Mouse (Mus musculus): ENCODE measurements around the gene Cct3. TPM values are rescaled to one million over a fixed set of nuclear protein-coding genes. Genes with fewer than 3 reads are reported as not detected.

Gene Cct3
- polyA plus RNA-seq, 1 experiment from 2014 or later: 559 TPM

DNA sequence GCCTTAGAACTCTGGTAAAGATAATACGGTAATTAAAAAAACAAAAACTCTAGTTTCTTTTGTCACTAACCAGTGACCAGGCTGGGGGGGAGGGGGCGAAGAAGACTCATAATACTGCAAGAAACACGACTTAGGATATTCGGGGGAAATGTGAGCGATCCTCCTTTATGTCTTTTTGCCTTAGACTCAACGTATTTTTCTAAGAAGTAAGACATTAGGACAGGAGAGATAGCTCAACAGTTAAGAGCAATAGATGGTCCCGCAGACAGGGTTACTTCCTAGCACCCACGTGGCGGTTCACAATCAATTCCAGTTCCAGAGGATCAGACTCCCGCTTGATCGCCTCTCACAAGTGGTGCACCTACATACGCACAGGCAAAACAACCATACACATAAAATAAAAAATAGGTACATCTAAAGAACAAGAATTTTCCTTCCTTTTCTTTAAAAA lies 781 bp upstream of the Cct3 start:
- peak overlapping the region; percentile 95 for H3K27ac ChIP-seq
- H3K4me2 ChIP-seq: peak overlapping the region; percentile 89
- no peaks in the 10 kb centered on the region for H3K27me3 ChIP-seq
- H3K4me1 ChIP-seq: peaks cover 15% of the 10 kb centered on the region
- WGBS: under 1% methylated on average over 12 of the region's 12 CpGs
- no peak for ATAC-seq (ENCODE audit: insufficient number of reproducible peaks, insufficient read depth, low FRiP score, low TSS enrichment, low read depth)
- H3K9me3 ChIP-seq: no peaks in the 10 kb centered on the region
- peak overlapping the region; percentile 92 for H3K9ac ChIP-seq
- H3K4me3 ChIP-seq: peak overlapping the region; percentile 75
- peaks cover 22% of the 10 kb centered on the region for H3K36me3 ChIP-seq

DNA sequence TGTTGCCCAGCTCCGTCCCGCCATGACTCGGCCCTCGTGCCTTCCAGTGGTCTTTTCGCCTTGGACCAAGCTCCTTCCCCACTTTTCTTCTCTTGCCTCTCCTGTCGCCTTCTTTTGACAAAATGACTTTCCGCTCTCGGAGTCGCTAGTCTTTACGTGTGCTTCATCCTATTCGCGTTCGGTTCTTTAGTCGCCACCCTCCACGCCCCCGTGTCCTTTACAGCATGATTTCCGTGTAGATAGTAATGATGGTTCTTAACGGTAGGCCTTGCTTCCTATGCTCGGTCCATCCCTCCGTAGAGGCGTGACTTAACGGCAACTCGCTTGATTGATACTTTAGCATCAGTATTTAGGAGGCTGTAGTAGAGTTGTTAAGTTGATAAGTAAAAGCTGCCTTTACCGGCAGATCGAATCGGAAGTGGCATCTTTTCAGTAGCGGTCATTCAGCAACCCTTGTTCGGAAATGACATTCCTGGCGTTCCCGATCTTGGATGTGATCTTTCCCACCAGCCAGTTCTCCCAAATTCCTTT lies 470 bp downstream of the Cct3 start:
- H3K27ac ChIP-seq: peak overlapping the region; percentile 95
- peaks cover 15% of the 10 kb centered on the region for H3K4me1 ChIP-seq
- no peak for ATAC-seq (ENCODE audit: insufficient number of reproducible peaks, insufficient read depth, low FRiP score, low TSS enrichment, low read depth)
- peak overlapping the region; percentile 89 for H3K4me2 ChIP-seq
- under 1% methylated on average over 30 of the region's 30 CpGs for WGBS
- peak overlapping the region; percentile 92 for H3K9ac ChIP-seq
- H3K36me3 ChIP-seq: peaks cover 33% of the 10 kb centered on the region
- H3K27me3 ChIP-seq: no peaks in the 10 kb centered on the region
- no peaks in the 10 kb centered on the region for H3K9me3 ChIP-seq
- H3K4me3 ChIP-seq: peak overlapping the region; percentile 75

GRCm38 (mm10) chr3:88299172-88299571 lies 2.3 kb downstream of the Cct3 start:
- H3K4me3 ChIP-seq: no peak overlapping the region
- 95% methylated on average over 1 of the region's 1 CpGs for WGBS
- no peaks in the 10 kb centered on the region for H3K27me3 ChIP-seq
- H3K27ac ChIP-seq: no peak overlapping the region
- peaks cover 15% of the 10 kb centered on the region for H3K4me1 ChIP-seq
- H3K4me2 ChIP-seq: 0 out of 2 replicates have a peak overlapping the region, but pooled peaks have one; percentile 89
- no peak overlapping the region for H3K9ac ChIP-seq
- peaks cover 49% of the 10 kb centered on the region for H3K36me3 ChIP-seq
- ATAC-seq (ENCODE audit: insufficient number of reproducible peaks, insufficient read depth, low FRiP score, low TSS enrichment, low read depth): no peak
- H3K9me3 ChIP-seq: no peaks in the 10 kb centered on the region

- Histone ChIP-seq H3K4me1 (peaks cover 15% of the 10 kb centered on the region), H3K27me3 (no peaks in the 10 kb centered on the region), H3K9me3 (no peaks in the 10 kb centered on the region), H3K9ac (peak within 1 kb of the TSS; percentile 79), H3K36me3 (peaks cover 70% of the 10 kb centered on the region), H3K27ac (0 out of 2 replicates have a peak within 1 kb of the TSS, but pooled peaks have one; percentile 13), H3K4me2 (peak within 1 kb of the TSS; percentile 79), H3K4me3 (peak within 1 kb of the TSS; percentile 62)
- WGBS: under 1% methylated on average over 10 of the region's 10 CpGs
- ATAC-seq (ENCODE audit: insufficient number of reproducible peaks, insufficient read depth, low FRiP score, low TSS enrichment, low read depth): no peak
Observed at GRCm38 (mm10) chr3:88324951-88325405, 28.1 kb downstream of the Cct3 start, which contains the start of gene Glmp. TSS of gene Glmp (plus strand) at chr3:88325023.

GRCm38 (mm10) chr3:88328956-88329355 lies 32.0 kb downstream of the Cct3 start:
- Histone ChIP-seq H3K9me3 (no peaks in the 10 kb centered on the region), H3K27me3 (no peaks in the 10 kb centered on the region), H3K36me3 (peaks cover 35% of the 10 kb centered on the region), H3K27ac (no peak overlapping the region), H3K4me3 (no peak overlapping the region), H3K9ac (no peak overlapping the region), H3K4me1 (peaks cover 15% of the 10 kb centered on the region), H3K4me2 (no peak overlapping the region)
- 78% methylated on average over 5 of the region's 5 CpGs for WGBS
- ATAC-seq (ENCODE audit: insufficient number of reproducible peaks, insufficient read depth, low FRiP score, low TSS enrichment, low read depth): no peak

- Histone ChIP-seq H3K27me3 (no peaks in the 10 kb centered on the region), H3K9ac (no peak overlapping the region), H3K27ac (no peak overlapping the region), H3K4me1 (peaks cover 19% of the 10 kb centered on the region), H3K4me3 (no peak overlapping the region), H3K9me3 (no peaks in the 10 kb centered on the region), H3K36me3 (peaks cover 34% of the 10 kb centered on the region), H3K4me2 (no peak overlapping the region)
- no peak for ATAC-seq (ENCODE audit: insufficient number of reproducible peaks, insufficient read depth, low FRiP score, low TSS enrichment, low read depth)
- 25% methylated on average over 2 of the region's 2 CpGs for WGBS
Observed at GRCm38 (mm10) chr3:88331282-88331681, 34.4 kb downstream of the Cct3 start.

GRCm38 (mm10) chr3:88334029-88334658 lies 37.2 kb downstream of the Cct3 start:
- no peak for ATAC-seq (ENCODE audit: insufficient number of reproducible peaks, insufficient read depth, low FRiP score, low TSS enrichment, low read depth)
- Histone ChIP-seq H3K27ac (peak overlapping the region; percentile 96; the same call in 1 of the 2 replicates), H3K4me3 (peak overlapping the region; percentile 24), H3K4me2 (peak overlapping the region; percentile 78), H3K4me1 (peaks cover 26% of the 10 kb centered on the region), H3K27me3 (no peaks in the 10 kb centered on the region), H3K9me3 (no peaks in the 10 kb centered on the region), H3K36me3 (peaks cover 8% of the 10 kb centered on the region), H3K9ac (peak overlapping the region; percentile 92; the same call in 1 of the 2 replicates)
- 38% methylated on average over 12 of the region's 12 CpGs for WGBS

DNA sequence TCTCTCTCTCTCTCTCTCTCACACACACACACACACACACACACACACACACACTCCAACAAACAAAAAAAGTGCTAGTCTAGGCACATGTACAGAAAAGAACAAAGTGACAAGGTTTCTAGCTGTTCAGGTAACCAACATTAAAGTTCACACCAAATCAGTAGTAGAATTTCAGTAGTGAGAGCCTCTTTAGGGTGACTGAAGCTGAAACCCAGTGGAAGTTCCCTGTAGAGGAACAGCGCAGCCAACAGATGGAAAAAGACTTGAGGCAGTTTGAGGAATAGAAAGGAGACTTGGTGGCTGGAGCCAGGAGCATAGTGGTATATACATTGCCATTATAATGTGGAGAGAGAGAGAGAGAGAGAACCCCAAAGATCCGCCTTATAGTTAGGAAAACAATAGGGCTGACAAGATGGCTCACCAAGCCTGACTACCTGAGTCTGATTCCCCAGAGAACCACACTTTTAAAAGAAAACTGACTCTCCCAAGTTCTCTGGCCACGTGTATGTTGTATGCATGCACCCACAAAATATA lies 38.1 kb downstream of the Cct3 start:
- WGBS: 30% methylated on average over 3 of the region's 3 CpGs
- Histone ChIP-seq H3K27ac (peak overlapping the region; percentile 96), H3K27me3 (no peaks in the 10 kb centered on the region), H3K9me3 (no peaks in the 10 kb centered on the region), H3K4me1 (peaks cover 26% of the 10 kb centered on the region), H3K4me2 (peak overlapping the region; percentile 78), H3K36me3 (no peaks in the 10 kb centered on the region), H3K4me3 (peak overlapping the region; percentile 76), H3K9ac (peak overlapping the region; percentile 92)
- ATAC-seq (ENCODE audit: insufficient number of reproducible peaks, insufficient read depth, low FRiP score, low TSS enrichment, low read depth): no peak

DNA sequence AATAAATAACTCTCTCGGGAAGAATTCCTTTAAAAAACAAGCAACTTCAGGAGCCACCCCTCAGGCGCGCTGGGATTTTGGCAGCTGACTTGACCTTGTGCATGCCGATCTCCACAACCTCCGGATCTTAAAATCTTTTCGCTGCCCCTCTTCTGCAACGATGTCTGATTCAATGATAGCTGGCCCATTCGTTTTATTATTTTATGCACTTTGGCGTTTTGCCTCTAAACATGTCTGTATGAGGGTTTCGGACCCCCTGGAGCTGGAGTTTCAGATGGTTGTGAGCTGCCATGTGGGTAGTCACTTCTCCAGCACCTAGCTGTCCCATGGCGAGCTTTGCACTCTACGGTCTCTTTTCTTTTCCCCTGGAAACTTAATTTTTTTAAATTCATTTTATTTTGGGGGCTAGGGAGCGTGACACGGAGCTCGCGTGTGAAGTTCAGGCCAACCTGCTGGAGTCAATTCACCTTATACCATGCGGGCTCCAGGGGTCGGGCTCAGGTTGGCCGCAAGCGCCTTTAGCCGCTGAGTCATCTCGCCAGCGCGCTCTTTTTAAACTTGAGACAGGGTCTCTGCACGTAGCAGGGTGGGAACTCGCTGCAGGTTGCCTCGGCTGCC lies 38.6 kb downstream of the Cct3 start:
- peaks cover under 1% of the 10 kb centered on the region; the same call in 1 of the 2 replicates for H3K36me3 ChIP-seq
- peak overlapping the region; percentile 92 for H3K9ac ChIP-seq
- WGBS: under 1% methylated on average over 27 of the region's 27 CpGs
- peak; percentile 40; the same call in 1 of the 2 replicates for ATAC-seq (ENCODE audit: insufficient number of reproducible peaks, insufficient read depth, low FRiP score, low TSS enrichment, low read depth)
- peaks cover 26% of the 10 kb centered on the region for H3K4me1 ChIP-seq
- H3K4me3 ChIP-seq: peak overlapping the region; percentile 76
- no peaks in the 10 kb centered on the region for H3K27me3 ChIP-seq
- H3K27ac ChIP-seq: peak overlapping the region; percentile 96
- H3K9me3 ChIP-seq: no peaks in the 10 kb centered on the region
- peak overlapping the region; percentile 78 for H3K4me2 ChIP-seq

DNA sequence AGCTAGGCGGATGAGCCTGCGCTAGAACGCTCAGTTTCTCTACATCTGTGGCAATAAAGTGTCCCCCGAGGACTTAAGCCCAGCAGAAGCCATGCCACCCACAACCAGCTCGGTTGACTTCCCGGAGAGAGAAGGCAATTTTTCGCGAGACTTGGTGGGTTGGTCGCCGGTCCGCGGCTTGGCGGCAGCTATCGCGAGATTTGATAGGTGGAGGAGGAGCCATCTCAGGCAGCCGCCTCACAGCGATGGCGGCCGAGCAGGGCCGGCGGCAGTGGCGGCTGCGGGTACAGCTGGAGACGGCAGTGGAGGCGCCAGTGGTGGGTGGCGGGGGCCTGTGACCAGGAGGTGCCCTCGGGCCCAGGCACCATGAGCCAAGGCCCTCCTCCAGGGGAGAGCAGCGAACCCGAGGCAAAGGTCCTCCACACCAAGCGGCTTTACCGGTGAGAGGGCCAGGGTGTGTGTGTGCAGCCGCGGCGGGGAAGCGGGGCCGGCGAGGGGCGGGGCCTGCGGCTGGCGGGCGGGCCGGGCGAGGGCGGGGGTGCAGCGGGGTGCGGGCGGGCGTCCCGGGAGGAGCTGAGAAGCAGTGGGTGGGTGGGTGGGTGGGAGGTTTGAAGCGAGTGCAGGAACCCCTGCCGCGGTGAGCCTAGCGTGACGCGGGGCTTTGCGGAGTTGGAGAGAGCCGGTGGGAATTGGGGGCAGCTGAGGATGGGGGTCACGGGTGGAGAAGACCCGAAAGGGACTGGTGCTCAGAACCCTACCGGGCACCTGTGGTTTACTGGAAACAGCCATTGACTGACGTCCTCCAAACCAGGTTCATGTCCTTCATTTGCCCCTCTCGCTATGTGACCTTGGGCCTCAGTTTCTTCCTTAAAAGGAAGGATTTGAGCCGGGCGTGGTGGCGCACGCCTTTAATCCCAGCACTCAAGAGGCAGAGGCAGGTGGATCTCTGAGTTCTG lies 39.4 kb downstream of the Cct3 start, which contains the start of the genes Tmem79 and Smg5:
TSS of gene Tmem79 (minus strand) at position 91 of the 956 bp plus-strand sequence.
TSS of gene Smg5 (plus strand) at position 203 of the 956 bp plus-strand sequence.
- WGBS: 2% methylated on average over 62 of the region's 66 CpGs
- Histone ChIP-seq H3K27ac (peak within 1 kb of the TSS; percentile 96), H3K9ac (peak within 1 kb of the TSS; percentile 92), H3K4me2 (peak within 1 kb of the TSS; percentile 78), H3K36me3 (peaks cover 5% of the 10 kb centered on the region; the same call in 1 of the 2 replicates), H3K4me3 (peak within 1 kb of the TSS; percentile 76), H3K9me3 (no peaks in the 10 kb centered on the region), H3K27me3 (no peaks in the 10 kb centered on the region), H3K4me1 (peaks cover 26% of the 10 kb centered on the region)
- peak; percentile 90 for ATAC-seq (ENCODE audit: insufficient number of reproducible peaks, insufficient read depth, low FRiP score, low TSS enrichment, low read depth)

Measured in embryonic facial prominence, embryonic 13.5 days (tissue).